Mouse (Mus musculus): ENCODE data around the gene Ahdc1. TPM values are rescaled to one million over a fixed set of nuclear protein-coding genes. Genes with fewer than 3 reads are reported as not detected.

Ahdc1 gene
- total RNA-seq, 2 experiments from 2014 or later: 3.8 to 5.3 TPM

DNA sequence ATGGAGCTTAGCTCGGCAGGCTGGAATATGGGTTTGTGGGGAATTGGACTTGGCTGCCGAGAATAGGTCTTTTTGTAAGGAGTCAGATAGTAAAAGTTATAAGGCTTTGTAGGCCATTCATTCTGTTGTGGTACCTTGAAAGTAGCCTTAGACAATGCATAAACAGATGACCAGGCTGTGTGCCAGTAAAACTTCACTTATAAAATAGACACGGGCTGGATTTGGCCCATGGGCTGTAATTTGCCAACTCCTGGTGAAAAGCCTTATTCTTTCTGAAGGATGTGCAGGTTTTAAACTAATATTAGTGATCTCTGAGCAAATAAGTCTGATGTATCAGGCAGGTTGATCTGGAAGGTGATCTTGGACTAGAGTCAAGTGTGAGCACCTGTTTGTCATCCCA is 24.9 kb downstream of the Ahdc1 start:
- no peak for ATAC-seq (replicated peaks; ENCODE audit: poor library complexity)

DNA sequence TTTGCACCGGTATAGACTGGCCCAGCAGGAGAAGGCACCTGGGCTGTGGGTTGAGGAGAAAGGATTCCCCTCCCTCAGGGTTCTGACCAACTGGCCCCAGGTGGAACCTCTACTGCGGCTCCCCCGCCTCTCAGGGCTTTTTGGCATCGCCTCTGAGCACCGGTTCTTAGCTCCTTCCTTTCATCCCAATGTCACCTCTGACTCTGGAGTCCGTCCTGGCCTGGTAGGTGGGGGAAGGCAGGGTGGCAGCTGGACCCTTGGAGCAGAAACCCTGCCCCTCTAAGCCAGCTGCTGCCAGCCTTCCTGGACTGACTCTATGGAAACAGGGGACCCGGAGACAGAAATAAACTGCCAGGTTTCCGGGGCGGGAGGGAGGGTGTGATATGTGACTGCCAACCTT is 26.2 kb downstream of the Ahdc1 start:
- ATAC-seq (replicated peaks; ENCODE audit: poor library complexity): no peak

DNA sequence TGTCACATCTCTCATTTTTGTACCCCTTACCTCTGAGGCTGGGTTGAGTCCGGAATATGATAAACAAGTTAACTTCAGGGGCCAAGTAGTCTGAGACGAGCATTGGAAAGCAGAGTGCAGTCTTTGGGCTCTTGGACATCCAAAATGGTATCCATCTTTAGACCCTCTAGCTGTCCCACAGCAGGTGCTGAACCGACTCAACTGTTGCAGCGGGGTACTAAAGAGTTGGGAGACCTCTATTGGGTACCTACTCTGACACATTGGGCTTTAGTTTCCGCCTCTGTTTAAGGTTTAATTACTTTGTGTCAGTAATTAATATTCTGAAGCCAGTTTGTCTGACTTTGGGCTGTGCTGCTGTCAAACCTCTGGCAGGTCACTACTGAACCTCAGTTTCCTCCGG is 26.7 kb downstream of the Ahdc1 start:
- ATAC-seq (replicated peaks; ENCODE audit: poor library complexity): no peak

DNA sequence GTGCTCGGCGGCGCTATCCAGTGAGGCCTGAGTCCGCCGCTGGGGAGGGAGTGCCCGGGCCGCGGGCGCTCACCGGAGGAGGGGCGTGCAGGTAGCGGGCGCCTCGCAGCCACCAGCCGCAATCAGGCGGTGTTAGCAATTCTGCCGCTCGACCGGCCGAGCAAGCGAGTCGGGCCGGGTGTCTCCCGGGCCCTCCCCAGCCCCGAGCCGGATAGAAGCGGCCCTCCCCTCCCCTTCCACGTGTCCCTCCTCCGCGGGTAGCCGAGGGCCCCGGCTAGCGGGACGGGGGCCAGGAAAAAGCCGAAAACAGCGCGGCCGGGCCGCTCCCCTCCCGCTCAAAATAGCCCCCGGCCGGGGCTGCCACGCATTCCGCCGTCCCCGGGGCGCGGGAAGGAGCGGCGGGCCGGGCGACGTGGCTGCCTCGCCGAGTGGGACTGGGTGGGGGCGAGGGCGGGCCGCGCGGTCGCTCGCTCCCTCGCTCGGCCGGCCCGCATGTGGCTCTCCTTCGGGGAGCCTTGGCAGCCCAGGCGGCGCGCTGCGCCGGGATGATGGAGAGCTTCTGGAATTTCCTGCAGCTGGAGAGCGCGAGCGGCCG is 27.6 kb downstream of the Ahdc1 start:
- no peak for ATAC-seq (replicated peaks; ENCODE audit: poor library complexity)

DNA sequence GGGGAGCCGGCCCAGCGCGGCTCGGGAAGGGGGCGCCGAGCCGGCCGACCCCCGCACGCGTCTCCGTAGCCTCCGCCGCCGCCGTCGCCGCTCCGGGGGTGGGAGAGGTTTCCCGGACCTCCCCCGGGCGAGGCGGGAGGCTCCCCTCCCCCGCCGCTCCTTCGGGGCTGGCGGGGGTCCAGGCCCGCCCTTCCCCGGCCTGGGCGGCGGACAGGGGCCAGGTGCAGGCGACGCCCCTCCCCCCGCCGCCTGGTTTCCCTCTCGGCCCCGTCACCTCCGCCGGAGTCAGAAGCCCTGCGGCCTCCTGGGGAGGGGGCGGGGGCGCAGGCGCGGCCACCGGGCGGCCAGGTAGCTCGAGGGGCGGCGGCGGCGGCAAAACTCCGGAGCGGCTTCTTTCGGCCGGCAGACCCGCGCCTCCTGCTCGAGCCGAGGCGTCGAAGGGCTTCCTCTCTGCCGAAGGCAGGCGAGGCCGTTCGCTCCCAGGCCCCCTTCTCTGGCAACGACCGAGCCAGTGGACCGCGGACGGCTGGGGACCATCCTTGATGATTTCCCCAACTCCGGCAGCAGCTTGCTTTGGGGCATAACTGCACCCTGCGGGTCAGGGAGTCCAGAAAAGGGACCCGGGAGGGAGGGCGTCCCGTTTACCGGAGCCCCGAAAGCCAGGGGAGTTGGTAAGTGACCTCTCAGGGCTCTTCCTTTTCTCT is 28.2 kb downstream of the Ahdc1 start:
- no peak for ATAC-seq (replicated peaks; ENCODE audit: poor library complexity)

DNA sequence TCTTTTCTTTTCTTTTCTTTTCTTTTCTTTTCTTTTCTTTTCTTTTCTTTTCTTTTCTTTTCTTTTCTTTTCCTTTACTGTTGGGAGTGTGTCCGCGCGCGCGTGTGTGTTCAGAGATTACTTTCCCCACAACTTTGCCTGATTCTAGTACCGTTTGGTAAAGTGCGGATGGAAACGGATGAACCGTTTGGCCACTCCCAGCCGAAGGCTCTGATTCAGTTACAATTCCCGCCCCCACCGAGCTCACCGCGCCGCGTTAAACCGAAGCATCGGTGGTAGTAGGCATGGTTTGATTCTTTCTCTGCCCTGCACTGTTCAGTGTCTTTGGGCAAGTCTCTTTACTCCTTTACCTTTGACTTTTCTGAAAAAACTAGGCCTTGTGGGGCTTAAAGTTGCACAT is 28.8 kb downstream of the Ahdc1 start:
- ATAC-seq (replicated peaks; ENCODE audit: poor library complexity): no peak

DNA sequence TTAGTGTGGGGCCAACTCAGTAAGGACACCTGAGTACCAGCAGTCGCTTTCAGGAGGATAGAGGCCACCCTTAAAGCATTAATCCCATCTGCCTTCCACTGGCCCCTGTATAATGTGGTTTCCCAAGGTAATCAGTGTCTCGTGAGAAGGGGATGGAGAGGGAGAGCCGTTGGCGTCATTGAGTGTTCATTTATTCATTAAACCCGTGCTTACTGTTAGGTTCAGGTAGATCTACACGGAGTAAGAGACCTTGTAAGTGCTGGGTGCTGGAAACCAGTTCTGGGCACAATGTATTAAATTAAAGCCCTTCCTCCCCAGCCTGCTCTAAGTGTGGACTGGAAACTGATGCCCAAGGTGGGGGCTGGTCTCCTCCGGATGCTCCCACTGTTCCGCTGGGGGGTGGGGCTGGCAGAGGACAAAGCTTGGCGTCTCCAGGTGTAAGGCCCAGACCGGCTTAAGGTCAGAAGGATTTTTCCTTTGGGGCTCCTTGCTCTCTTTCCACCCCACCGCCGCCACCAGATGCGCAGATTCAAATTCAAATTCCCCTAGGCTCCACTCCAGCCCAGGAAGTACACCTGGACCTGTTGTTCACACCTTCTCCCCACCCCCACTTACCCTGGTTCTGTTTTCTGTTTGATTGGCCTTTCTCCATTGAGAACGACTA is 29.3 kb downstream of the Ahdc1 start:
- ATAC-seq (replicated peaks; ENCODE audit: poor library complexity): no peak

DNA sequence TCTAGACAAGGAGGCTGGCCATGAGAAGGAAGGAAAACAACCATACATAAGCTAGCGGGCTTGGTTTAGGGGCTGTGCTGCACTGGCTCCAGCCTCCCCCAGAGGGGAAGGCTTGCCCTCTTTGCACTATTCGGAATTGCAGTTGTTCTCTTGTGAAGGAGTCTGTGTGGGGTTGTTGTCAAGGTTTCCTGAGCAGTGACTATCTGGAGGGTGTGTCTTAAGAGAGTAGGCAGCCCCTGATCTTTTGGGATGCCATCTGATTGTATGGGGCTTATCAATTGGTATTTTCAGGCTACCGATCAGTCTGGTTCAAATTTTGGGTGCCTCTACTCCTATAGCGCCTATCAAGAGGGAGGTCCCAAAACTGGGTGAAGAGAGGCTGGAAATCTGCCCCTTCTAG is 31.2 kb downstream of the Ahdc1 start:
- ATAC-seq (replicated peaks; ENCODE audit: poor library complexity): no peak

DNA sequence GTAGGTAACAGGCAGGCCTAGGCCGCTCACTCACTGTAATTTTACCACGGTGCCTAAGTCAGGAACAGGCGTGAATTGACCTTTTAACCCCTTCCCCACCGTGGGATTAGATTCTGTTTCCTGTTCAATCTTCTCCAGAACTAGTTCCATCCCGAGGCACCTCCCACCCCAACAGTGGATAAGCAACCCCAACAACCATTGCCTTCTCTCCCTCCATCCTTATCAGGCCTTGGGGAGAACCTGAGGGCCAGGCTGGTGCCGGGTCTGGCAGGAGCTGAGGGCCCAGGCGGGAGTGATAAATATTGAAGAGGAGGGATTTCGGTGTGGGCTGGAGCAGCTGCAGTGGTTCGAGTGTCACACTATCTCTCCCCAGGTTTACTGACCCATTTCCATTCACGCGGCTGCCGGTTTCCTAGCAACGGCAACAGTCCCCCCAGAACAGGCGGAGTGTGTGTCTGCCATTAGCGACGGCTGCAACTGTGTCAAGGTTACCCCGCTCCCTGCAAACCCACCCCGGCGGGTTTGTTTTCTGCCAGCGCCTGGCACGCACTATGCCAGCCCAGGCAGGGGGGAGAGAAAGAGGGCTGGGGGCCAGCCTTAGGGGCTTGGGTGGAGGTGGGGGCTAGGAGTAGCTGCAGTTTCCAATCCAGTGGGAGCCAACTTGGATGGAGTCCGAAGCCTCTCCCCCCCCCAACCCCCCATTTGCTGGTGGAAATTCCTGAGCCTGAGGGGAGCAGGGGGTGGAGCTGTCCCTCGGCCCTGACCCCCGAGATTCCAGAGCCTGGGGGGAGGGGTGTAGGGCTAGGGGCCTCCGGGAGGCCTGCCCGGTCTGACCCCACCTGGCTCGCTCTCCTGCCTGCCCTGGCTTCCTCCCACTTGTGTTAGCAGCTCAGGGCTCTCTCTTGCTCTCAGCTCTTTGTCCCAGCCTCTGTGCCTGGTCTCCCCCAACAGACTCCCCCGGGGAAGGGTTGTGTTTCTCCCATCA is 31.9 kb downstream of the Ahdc1 start:
- ATAC-seq (replicated peaks; ENCODE audit: poor library complexity): peak; percentile 68

DNA sequence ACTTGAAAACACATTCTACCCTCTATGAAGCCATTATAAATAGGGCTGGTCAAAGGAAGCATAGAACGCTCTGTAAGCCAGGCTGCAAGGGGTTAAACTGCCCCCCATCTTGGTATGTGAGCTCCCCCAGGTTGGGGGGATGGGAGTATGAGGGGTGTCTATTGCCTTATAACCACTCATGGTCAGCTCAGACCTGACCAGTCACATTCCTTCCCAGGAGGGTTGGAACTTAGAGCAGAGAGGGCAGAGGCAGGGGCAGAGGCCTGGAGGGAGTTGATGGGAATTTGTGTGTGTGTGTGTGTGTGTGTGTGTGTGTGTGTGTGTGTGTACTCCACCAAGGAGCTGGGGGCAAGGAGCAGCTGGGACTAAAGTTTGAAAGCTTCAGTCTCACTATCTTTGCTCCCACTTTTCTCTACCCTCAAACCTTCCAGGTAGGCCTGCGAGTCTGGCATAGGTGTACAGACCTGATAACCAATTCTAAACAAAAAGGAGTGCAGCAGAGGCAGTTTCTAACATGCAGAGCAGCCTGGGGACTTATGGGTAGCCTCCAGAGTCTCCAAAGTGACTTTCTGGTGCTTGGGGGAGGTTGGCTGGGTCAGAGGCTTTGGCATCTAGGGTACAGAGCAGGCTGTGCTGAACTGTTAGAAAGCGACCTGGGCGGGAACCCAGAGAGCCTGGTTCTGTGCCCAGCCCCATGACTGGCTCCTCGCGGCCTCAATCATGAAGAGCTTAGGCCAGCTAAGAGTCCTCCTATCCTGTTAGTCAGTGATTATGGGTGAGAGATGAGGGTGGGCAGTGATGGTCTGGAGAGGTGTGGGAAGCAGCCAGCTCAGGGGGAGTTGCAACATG is 33.0 kb downstream of the Ahdc1 start:
- ATAC-seq (replicated peaks; ENCODE audit: poor library complexity): no peak

DNA sequence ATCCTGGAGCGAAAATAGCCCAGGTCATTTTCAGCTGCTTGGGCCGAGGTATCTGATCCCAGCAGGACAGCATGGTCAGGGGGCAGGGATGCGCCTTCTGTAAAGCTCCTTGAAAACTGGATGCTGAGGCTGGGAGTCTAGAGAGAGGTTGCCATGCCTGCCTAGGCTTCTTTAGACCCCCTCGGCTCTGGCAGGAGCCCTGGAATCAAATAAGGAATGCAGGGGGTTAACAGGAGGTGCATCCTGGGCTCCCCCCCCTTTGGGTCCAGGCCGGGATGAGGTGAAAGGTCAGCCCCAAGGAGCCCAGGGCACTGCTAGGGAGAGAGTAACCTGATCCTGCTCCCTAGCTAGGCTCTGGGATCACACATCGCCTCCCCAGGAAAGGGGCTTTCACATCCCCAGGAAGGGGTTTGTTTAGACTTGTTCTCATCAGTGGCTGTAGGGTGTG is 33.6 kb downstream of the Ahdc1 start:
- ATAC-seq (replicated peaks; ENCODE audit: poor library complexity): no peak

DNA sequence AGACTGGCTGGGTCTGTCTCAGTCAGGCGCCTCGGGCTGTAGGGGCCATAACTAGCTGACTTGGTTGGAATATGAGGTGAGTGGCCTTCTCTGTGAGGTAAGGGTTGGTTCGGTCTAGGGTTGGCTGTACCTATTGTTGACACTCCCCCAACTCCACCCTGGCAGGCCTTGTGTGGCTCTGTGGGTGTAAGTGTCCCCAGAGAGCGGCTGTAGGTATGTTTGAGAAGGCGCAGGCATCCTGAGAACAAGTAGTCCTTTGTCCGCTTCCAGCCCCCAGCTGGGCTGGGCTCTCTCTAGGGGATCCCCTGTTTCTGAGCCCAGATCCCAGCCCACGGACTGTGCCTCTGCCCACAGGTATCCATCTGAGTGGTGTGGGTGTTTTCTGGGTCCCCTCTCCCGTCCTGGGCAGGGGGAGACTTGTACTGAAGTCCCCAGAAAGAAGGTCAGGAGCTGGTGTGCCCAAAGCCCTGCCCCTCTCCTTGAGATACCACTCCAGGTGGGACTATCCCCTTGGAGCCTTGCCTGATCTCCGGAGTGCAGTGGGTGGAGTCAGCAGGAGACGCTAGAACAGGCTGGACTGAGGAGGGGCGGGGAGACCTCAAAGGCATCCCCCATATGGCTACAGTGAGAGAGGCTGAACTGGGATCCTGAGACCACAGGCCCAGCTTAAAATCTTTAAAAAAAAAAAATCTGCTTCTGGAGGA is 34.9 kb downstream of the Ahdc1 start:
- no peak for ATAC-seq (replicated peaks; ENCODE audit: poor library complexity)

DNA sequence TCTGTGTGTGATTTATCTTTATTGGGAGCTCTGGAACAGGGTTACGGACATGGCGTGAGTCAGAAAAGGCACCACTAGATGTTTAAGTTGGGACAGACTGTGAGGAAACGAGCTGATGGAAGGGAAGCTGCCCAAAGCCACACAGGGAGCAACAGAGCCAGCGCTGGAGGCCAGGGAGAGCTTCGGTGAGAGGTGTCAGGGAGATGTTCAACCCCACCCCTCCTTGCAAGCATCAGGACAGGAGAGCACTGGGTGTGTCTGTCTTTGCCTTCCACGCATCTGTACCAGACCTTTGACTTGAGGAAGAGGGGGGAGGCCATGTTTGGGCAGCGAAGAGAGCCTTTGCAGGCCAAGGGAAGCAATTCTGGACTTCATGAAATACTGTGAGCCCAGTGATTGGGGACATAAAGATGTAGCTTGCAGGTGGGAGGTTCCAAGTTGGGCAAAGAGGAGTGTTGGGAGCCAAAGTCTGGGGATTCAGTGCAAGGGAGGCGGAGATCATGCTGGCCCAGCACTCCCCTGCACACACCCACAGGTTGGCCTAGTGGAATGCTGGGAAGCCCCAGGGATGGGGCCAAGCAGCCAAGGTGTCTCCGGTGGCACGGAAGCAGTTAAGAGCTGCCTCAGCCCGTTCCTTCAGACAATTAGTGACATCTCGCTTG is 35.8 kb downstream of the Ahdc1 start:
- ATAC-seq (replicated peaks; ENCODE audit: poor library complexity): no peak

DNA sequence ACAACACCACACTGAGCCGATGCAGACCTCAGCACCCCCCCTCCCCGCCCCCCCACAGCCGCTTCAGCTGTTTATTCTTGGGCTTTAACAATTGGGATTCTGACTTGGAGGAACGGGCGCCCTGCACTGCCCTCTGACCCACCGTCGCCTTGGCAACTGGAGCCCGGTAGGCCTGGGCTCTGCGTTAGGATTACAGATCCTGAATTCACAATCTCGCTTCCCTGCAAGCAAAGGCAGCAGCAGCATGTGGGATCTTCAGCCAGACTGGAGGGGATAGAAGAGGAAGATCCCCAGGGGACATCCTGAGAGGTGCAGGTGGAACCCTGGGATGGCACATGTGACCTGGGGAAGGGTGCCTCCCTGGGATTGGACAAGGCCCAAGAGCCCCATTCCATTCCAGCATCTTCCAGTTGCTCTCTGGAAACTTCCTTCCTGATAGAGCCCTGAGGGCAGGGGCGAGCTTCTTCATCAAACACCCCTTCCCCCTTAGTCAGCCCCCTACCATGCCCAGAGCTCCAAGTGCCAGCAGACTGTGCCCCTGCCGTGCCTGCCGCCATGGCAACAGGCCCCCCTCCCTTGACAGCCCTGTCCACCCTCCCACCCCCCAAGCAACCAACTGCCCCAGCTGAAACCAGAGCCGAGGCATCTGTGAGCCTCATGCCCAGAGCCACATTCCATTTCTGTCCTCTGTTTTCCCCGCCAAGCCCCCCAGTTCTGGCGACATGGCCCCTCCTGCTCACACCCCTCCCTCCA is 36.5 kb downstream of the Ahdc1 start:
- no peak for ATAC-seq (replicated peaks; ENCODE audit: poor library complexity)

DNA sequence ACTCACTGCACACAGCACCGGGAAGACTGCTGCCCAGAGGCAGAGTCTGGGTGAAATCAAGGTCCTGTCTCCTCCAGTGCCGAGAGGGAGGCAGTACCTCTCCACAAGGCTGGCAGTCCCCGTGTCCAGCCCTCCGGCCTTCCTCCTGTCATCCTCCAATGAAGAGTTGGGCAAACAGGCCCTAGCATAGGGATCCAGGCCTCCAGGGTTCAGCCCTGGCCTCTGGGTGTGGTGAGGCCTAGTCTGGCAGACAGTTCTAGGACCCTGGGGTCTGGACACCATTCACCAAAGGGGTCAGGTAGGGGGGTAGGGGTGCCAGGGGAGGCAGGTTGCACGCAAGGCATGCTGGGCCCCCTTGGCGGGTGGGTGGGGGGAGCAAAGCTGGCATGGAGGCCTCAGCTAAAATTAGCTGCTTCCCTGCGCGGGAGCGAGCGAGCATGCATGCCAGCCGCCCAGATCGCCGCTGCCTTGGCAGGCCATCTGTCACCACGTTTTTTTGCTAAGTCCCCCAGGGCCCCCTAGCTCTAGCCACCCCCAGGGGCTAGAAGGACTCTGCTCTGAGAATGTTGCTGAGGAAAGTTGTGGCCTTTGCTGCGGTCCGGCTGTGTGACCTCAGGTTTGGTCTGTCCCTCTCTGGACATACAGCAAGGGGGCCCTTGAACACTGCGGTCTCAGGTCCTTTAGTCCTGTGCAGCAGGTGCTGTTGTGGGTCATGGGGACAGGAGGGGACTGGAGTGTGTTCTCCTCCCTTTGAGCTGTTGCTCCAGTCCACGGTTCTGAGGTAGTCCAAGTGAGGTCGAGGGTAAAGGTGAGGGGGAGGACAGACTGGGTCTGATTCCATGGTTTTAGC is 38.2 kb downstream of the Ahdc1 start:
- ATAC-seq (replicated peaks; ENCODE audit: poor library complexity): no peak

DNA sequence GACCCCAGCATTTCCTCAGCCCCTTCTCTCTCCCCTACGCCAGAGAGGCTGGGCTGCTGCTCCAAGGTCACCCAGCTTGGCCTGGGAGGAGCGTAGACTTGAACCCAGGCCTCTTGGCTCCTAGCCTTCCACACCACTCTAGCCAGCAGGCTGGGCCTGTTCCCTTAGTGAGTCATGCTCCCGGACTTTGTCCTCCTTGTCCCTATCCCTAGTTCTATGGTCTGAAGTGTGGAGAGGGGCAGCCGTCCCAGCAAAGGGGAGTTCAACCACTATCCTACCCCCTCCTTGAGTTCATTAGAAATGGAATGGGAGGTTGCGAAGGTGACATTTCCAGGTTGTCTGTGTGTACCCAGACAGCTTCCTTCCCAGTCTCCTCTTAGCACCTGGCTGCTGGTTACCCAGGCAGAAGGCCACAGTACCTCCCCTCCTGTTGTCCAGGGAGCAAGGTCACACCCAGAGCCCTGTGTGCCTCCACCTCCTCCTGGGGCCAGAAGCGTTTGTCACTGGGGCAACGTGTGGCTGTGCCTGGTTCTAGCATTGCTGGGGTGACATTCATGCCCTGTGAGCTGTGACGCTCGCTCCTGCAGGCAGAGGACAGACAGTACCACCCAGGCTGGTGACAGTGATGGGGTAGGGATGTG is 39.3 kb downstream of the Ahdc1 start:
- 0 out of 2 replicates have a peak, but pooled peaks have one; percentile 2 for ATAC-seq (replicated peaks; ENCODE audit: poor library complexity)

All from megakaryocyte progenitor cell, adult 5-6 weeks (primary cell).